Mouse (Mus musculus) thymus, postnatal 4 days (tissue): ENCODE measurements around the gene 1700066M21Rik.

Experiments
- DNase-seq: peaks from one replicate; pipeline ENCODE4 v3.0.0; 2021

1700066M21Rik gene

DNA sequence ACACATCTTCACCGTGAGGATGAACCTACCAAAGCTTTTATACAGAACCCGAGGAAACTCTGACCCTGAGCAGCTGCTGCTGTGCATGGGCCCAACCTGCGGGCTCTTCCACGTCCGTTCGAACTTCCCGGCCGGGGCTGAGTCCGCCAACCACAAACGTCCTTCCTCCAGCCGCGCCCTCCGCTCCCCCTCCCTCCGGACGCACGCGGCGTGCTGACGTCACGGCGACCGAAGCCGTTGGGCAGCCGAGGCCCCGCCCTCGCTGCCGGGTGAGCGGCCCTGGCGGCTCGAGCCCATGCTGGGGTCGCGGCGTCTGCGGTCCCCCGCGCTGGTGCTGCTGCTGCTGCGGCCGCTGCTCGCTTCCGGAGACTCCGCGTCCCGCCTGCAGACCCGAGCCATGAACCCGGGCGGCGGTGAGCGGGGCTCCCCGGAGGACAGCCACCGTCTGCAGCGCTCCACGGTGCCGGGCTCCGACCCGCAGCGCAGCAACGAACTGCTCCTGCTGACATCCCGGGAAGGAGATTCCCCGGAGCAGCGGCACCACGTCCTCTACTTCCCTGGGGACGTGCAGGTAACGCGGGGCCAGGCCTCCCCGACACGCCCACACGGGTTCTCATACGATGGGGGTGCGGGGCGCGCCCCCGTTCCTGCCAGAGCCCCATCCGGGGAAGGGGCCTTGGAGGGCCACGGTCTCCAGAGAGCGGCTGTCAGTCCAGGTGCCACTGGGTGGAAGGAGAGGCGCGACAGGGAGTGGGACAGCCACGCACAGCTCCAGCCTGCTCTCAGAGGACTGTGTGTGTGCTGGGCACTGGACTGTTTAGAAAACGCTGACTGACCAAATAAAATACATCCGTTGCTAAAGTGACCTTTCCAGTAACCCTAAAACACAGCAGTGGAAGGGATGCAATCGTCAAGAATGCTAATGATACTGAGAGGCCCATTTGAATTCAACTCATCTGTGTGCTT lies at the start of gene 1700066M21Rik:
Gene 1700066M21Rik, plus strand, starts transcription at position 245 of the 966 bp plus-strand sequence.
- peak; percentile 92 for DNase-seq

DNA sequence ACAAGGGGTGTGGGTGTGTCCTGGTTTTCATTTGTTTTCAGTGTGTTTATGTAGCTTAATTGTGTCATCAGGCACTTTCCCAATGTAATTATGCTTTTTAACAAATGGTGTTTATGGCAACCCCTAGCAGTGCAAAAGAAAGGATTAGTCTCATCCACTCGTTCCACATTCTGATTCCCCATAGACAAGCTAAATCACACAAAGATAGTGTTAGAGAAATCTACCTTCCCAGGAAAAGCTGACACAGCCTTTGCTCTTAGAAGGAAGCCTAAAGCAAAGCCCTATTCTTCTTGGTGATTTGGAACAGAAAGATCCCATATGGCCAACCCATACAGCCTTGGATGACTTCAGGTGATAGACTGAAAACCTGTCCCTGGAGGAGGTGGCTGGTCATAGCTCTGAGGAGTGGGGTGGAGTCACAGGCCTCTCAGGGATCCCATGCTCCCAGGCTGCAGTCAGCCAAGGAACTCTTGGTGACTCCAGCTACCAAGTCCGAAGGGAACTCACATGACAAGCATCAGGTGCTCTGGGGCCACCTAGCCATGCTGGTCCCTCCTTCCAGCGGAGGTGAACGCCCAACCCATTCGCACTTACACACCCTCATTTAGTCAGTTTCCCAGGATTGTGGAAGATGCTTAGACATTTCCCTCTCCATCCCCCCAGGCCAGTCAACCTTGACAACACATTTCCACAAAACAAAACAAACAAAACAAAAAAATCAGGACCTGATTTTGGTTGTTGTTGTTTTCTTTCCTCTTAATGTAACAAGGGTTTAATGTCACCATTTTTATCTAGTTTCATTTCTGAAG lies 47.9 kb upstream of the 1700066M21Rik start:
- DNase-seq: no peak

DNA sequence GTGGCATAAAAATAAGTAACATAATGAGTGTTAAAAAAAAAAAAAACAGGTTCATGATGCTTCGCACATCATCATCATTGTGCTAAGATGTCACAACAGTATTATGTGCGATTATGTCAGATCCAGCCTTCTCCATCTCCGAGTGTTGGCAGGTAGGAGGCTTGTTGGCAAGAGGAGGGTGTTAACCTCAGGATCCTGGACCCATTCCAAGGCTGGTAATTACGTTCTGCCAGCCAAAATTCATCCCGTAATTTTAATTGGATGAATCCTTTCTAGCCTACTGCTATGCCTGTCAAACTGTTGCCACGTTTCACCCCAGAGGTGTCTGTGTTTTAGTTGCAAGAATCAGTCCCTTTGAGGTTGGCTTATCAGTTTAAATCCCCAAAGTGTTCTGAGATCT lies 47.2 kb upstream of the 1700066M21Rik start:
- no peak for DNase-seq

DNA sequence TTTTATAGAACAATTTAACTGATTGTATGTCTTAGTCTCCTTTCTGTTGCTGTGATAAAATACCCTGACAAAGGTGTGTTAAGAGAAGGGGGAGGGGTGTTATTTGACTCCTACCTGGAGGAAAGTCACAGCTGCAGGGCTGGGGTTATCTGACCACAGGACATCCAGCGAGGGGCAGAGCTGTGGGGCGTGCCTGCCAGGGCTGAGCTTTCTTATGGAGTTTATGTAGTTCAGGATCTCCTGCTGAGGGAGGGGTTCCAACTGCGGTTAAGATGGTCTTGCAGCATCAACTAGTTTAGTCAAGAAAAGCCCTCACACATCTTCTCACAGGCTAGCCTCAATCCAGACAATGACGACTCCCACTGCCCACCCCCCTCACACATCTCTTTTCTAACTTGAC lies 45.4 kb upstream of the 1700066M21Rik start:
- DNase-seq: no peak

DNA sequence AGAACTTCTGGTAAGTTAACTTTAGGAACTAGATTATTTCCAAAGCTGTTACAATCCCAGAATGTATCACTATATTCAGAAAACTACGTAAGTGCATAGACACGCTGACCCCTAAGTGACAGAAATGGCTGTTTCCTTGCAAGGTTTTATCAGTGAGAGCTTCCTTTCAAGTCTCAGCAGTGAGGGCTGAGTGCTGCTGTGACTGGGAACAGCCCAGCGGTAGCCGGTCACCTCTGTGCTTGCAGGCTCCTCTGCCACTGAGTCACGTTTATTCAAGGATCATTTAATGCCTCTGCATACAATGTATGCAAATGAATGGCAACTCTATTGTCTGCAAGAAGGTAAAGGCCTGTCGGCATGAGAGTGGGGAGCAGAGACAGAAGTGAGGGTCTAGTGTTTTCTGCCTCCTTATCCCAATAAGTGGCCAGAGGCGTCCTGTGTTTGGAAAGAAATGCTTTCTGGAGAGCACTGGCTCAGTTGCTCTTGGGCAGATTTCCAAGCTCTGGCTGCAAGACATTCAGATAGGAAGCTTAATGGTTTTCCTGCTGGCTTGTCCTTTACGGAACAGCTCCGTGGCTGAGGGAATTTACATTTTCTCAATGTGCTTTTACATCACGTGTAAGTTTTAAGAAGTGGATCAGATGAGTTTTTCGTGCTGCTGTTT lies 43.7 kb upstream of the 1700066M21Rik start:
- DNase-seq: no peak

DNA sequence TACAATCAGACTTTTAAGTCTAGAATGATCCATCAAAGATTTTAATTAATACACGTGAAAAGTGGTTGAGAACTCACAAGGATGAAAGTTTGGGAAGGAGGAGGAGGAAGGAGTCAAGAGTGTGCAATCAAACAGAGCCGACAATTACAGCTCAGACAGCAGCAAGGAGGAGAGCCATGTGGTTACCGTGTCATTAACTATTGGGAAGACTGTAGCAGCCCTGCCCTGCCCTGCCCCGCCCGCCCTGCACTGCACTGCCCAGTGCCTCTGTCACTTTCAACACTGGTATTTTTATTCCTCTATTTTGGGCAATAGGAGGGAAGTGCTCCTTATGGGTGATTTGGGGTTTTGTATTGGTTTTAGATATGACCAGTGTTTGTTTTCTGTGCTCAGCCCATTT lies 42.2 kb upstream of the 1700066M21Rik start:
- DNase-seq: no peak

DNA sequence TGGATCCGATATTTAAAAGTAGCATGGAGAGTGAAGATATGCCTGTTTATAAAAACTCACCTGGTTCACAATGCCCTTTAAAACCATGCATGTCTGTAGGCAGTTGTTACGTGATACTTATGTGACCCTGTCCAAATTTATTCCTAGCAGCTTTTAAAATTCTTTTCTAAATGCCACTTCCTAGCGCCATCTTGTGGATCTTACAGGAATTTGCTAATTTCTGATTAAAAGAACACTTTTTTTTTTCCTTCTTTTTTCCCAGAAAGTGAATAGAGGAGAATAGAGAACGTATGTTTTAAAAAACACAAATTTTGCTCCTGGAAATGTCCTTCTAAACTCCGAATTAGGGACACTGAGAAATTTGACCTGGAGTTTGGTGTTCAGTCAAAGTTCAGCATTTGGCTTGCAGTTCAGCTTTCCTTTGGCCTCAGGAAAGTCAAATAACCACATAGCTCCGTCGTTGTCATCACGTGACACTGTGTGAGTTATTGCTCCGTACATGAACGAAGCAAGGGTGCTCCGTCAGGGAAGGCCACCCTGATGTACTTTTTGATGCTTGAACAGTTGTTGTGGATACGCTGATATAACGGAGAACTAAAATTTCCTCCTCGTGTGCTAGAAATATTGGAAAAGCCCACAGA lies 38.1 kb upstream of the 1700066M21Rik start:
- no peak for DNase-seq

DNA sequence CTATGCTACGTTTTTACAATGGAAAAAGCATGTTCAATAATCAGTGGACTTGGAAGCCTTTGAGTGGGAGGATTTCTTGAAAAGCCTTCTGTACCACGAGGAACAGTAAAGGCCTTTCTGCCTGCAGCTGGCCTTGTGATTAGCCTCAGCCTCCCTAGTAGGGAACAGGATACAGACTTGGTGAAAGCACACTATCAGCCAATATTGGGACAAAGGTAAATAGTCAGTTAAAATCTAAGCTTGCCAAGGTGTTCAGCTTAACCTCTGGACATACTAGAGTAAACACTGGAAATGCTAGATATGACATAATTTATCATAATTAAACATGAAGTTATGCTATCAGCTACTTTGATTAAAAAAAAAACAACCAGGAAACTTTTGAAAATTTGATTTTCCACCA lies 36.2 kb upstream of the 1700066M21Rik start:
- DNase-seq: no peak

DNA sequence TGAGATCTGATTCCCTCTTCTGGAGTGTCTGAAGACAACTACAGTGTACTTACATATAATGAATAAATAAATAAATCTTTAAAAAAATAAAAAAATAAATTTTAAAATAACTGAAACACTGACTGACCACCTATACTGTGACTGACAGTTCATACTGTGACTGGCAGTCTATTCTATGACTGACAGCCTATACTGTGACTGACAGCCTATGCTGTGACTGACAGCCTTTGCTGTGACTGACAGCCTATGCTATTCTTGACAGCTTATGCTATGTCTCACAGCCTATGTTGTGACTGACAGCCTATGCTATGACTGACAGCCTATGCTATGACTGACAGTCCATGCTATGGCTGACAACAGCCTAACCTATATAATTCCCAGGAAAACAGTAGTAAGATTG lies 29.9 kb upstream of the 1700066M21Rik start:
- DNase-seq: no peak

DNA sequence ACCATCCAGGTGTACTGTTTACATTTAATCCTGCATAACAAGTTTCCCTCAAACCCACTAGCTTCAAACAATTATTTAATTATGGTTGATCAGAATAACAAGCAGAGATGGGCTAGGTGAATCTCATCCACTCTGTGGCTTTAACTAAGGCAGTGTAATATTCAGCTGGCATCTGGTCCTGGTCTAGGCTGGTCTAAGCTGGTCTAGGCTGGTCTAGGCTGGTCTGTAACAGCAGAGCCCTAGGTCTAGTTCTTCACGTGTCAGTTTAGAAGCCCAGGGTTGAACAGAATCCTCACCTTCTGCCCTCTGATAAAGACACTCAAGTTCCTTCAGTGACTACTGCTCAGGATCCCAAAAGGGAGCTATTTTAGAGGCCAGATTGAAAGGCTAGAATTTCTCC lies 25.5 kb upstream of the 1700066M21Rik start:
- no peak for DNase-seq

DNA sequence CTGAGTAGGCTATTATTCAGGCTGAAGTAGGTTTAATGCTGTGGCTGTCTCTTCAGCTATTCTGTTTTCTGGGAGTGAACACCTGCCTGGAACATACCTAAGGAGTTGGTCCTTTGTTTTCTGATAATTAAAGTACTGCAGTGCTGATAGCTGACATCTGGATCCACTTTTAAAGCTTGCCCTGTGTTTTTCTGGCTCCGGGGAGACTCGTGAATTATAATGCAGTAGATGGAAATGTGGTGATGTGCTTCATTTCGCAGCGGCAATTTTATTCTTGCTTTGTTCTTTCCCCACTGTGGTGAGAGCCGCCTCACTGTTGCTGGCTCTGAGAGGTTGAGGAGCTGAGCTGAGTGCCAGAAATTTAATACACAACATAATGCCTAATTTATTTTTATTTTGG lies 18.9 kb upstream of the 1700066M21Rik start:
- no peak for DNase-seq

DNA sequence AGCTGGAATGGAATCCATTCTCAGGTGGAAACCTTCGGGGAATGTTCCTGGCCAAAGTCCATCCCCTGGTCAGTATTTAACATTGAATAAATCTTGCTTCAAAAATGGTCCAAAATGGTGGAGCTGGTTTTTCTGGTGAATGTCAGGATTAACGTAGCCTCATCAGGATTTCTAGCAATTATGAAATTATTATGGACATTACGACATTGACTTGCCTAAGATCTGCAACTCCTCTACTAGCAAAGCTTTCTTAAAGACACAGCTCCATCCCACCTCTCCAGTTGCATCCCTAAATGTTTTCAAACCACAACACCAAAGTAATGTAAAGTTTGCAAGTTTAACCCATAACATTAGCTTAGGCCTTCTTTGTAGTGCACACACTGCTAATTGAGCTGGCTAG lies 10.0 kb upstream of the 1700066M21Rik start:
- no peak for DNase-seq

DNA sequence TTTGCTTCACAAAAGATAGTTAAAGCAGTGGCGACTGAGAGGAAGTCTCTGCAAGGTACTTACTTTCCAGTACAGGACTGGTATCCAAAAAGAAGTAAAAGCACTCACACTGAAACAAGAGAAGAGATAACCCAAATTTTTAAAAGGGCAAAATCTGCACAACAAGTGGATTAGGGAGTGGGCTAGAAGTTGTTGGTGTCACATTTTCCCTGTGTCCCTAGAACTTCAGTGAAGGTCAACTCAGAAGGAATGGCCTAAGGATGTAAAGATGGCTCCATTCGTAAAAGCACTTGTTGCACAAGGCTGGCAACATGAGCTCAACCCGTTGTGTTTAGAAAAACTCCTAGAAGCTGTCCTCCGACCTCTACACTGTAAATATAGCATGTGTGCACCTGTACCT lies 8.3 kb upstream of the 1700066M21Rik start:
- DNase-seq: no peak

DNA sequence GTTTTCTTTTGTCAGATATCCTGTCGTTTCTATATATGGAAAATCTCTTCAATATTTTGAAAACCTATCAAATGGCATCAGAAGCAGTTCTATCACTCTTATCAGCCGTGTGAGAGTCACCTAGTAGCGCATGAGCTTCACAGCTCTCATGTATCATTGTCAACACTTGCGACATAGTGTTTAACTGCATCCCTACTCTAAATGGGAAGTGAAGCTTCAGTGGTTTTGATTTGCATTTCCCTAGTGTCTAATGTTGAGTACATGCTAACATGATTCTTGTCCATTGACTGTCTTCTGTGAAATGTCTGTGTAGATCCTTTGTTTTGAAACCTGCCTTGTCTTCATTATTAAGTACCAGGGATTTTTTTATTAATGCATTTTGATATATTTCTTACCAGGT lies 7.0 kb upstream of the 1700066M21Rik start:
- DNase-seq: no peak

DNA sequence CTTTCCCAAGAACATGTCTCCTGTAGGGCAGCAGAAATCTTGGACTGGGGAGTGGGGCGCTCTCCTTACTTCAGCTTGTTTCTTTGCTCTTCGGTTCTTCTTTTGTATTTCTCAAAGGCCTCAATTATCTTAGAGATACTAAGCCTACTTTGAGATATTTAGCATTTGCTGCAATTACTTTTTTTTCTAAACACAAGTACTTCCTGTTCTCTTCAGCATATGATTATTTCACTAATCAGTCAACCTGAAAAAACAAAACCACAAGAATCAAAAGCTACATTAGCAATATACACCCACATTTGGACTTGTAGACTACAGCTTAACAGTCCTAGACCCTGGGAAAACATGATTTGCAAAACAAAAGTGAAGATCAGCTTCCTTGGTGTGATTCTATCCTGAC lies 2.1 kb upstream of the 1700066M21Rik start:
- DNase-seq: no peak

DNA sequence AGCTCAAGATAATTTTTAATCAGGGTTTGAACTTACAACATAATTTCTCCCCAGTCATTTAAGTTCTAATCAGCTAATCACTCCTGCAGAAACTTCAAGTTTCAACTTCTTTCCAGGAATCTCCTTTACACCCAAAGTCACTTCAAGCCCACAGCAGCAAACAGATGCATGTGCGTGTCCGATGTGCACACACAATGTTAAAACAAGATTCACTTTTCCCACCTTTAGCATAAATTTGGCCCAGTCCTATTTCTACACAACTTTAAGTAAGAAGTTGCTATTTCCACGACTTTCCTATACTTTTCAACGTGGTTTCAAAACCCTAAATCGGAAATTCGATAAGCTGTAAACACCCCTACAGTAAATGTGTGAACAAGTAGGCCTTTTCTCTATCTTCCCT lies 614 bp upstream of the 1700066M21Rik start:
- DNase-seq: no peak

DNA sequence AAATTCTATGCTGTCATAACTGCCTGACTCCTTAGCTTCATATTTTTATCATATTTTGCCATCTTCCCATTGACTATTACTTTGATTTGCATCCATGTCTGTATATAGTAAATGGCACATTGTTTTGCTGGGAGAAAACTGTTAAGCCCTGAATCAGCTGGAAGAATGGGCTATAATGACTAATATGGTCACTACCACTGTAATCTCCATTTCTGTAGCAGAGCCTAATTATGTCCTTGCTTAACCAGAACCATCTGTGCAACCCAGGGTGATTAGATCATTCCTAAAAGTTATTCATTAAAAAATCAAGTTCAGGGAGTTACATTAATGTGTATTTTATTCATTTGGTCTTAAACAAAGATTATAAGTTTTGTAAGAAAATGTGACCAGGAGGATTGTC lies 9.1 kb downstream of the 1700066M21Rik start:
- DNase-seq: no peak

DNA sequence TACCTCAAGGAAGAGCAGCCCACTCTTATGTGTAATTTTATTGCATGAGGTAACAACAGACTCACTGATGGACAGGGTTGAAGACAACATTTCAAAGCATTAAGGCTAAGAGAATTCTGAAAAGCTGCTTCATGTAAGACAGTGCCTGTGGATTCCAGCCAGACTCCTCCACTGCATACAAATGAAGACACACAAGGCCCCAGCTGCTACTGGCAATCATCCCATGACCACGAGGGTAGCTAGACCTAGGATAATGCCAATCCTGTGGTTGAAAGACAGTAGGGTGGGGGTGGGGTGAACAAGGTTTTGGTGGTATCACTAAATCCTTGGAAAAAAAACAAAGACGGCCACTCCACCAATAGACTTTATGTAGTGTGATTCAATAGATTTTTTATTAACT lies 10.5 kb downstream of the 1700066M21Rik start:
- no peak for DNase-seq

DNA sequence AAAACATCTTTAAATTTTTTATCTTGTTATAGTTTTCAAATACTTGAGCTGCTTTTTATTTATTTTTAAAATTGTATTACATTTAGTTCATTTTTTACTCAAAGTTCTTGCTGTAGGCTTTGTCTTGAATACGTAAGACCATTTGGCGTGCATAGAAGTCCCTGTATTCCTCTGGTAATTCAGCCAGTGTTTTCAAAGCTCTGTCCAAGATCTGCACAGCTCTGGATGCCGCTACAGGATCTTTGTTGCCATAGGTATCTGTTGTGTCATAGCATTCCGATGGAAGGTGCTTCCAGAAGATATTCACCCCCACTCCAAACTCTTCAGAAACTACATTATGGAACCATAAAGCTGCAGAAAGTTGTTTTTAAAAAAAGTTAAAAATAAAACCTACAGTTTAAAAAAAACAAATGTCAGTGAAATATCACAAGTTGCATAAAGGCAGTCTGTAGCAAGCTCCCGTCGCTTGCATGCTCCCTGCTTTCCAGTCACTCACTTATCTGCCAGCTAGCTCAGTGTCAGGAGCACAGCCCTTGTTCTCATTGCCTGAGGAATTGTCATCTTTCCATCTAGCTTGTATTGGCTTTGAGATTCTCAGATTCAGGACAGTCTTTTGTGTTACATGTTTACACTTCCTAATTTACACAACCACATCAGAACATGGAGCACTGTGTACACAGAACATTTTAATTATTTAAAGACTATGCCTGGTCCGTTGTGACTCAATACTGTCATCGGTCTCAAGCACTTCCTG lies 11.2 kb downstream of the 1700066M21Rik start:
- no peak for DNase-seq

DNA sequence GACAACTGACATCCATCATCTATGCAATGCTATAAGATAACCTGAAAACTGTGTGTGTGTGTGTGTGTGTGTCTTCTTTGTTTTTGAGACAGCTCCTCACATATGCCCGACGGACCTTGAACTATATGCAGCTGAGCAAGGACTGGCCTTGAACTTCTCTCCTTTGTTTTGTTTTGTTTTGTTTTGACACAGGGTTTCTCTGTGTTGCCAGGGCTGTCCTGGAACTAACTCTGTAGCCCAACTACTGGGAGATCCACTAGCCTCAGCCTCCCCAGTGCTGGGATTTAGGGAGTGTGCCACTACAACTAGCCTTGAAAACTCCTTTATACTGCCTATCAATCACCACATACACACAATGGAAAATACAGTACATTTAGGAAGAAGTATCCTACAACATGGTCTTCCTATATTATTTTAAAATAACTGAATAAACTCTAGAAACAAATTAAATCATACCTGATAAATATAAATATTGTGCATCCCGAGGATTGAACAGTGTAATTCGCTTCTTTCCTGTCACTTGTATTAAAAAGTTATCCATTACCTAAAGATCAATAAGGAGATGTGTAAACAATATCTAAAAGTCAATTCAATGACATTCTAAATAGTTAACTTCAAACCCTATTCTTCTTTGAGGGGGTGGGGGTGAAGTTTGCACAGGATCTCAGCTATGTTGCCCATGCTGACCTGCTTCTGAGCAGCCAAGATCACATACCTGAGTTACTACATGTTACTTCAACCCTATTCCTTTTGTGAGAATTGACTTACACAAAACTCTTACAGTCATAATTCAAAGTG lies 13.8 kb downstream of the 1700066M21Rik start:
- DNase-seq: no peak

DNA sequence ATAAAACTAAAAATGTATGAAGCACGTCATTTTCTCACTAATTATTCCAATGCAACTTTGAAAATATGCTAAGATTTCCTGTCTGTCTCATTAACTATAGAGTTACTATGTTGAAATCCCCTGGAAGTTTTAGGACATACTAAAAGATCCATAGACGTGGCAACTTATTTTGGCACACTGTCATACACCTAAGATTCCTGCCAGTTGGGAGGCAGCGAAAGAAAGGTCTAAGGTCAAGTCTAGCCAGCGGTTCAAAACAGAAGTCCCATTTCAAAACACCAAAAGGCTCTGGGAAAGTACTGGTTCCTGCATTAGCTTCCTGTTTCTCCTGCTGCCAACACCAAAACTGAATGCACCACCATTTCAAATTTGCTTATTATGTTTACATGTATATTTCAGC lies 15.0 kb downstream of the 1700066M21Rik start:
- no peak for DNase-seq
